Mouse (Mus musculus) cerebellum, postnatal 36 days (tissue): Measurements from ENCODE around the gene Reg3a.
"Not testable (repeated sequence)": the region's sequence is repeated elsewhere in the genome, so short reads cannot be mapped to it uniquely, and the experiment has no call there.

Experiments
- DNase-seq, 2 experiments: peaks; one replicate each; pipeline ENCODE4 v3.0.0; 2021 to 2022; ENCODE audit warnings: mixed read lengths in 2 of 2

The Reg3a gene

GRCm38 (mm10) chr6:78380409-78380808 lies at the start of gene Reg3a:
Reg3a (plus strand) TSS chr6:78380709.
- no peak for DNase-seq

- no peak for DNase-seq
Measured at GRCm38 (mm10) chr6:78331919-78332569, 48.5 kb upstream of the Reg3a start.

- no peak for DNase-seq
Measured at GRCm38 (mm10) chr6:78340296-78340695, 40.2 kb upstream of the Reg3a start.

DNA sequence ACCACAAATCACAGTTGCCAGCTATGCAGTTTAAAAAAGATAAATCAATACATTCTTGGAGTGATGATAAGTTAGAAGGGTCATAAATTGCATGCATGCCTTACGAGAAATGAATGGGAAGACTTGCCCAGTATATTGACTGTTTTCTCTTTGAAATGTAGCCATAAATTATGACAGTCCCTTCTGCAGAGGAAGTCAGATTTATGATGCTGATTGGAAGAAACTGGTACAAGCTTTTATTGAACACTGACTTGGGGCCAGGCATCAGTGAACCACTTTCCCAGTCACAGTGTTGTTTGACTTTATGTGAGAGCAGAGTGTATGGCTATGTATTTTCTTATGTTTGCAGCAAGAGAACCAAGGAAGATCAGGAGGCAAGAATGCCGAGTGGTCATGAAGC lies 38.8 kb upstream of the Reg3a start:
- DNase-seq = no peak

DNA sequence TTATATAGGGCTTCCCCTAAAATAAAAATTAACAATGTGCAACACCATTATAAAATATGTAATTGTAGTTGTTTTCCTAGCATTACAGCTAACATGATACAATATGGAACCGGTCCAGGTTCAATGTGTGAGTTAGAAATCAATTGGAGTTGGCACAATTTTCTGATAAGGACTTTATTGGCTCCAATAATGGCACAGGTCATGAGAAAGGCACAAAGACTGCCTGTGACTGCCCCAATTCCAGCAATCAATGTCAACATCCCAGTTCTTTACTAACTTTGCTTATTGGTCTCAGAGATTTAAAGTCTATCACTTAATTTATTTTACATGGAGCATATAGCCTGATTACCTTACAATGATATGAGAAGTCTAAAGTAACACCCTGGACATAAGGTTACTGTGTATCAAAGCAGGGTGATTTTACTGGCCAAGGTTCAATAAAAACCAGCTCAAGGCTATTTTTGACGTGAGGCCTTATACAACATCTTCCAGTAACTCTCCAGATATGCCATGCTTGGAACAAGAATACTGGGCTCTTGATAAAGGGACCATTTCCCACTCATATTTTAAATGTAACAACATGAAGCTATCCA lies 18.4 kb upstream of the Reg3a start:
- DNase-seq = no peak

DNA sequence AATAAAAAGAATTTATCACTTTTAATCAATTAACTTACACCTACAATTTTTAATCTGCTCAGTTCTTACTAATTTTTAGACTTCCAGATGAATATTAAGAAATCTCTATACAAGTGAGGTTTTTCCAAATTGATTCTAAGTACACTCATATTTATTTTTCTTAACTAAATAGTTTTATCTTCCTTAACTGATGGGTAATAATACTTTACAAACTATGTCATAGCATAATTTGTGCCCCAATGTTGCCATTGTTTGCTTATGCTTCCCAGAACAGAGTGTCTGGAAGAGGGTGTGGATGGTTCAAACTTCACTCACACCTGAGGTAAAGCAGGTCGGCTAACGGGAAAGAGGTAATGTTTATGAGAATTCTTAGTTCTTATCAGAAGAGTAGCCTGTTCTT lies 10.2 kb upstream of the Reg3a start, which contains the start of gene Reg3b:
Gene Reg3b (plus strand): TSS at position 301 of the 400 bp plus-strand sequence.
- DNase-seq = no peak

- DNase-seq = no peak
Measured at GRCm38 (mm10) chr6:78378765-78379164, 1.7 kb upstream of the Reg3a start, which contains the start of gene Reg3d. Reg3d (minus strand) TSS chr6:78378865.

DNA sequence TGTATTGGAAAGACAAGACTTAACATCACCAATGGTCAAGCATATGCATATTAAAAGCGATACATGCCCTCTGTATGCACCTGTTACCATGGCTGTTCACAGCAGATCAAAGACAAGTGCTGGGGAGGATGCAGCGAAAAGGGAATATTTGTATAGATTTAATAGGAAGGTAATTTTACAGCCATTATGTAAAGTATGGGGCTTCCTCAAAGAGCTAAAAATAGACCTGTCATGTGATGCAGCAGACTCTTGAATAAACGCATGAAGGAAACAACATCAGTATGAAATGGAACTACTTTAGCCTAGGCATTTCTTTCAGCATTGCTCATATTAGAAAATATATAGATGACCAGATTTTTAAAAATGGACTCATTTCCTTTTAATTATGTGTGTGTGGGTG lies 5.1 kb downstream of the Reg3a start:
- DNase-seq = no peak

- DNase-seq = not testable (repeated sequence)
Measured at GRCm38 (mm10) chr6:78395323-78395722, 14.8 kb downstream of the Reg3a start, which contains the start of gene Reg2. Reg2 (plus strand) TSS chr6:78395623.

GRCm38 (mm10) chr6:78422411-78422810 lies 41.9 kb downstream of the Reg3a start, which contains the start of gene Reg1:
Reg1 (plus strand) TSS chr6:78422711.
- DNase-seq = not testable (repeated sequence)

- DNase-seq = no peak
Measured at GRCm38 (mm10) chr6:78425497-78425896, 45.0 kb downstream of the Reg3a start.
